Mouse (Mus musculus) lung, postnatal 0 days (tissue): ENCODE results near the gene Pou2f2.

Experiments
- CTCF ChIP-seq: IDR thresholded peaks from 2 replicates; pipeline ENCODE4 v1.5.1; 2016; ENCODE audit warnings: antibody characterized with exemption, mild to moderate bottlenecking
- EP300 ChIP-seq: IDR thresholded peaks from 2 replicates; pipeline ENCODE4 v1.6.1; 2016; ENCODE audit warnings: antibody characterized with exemption, mild to moderate bottlenecking, control low read depth

DNA sequence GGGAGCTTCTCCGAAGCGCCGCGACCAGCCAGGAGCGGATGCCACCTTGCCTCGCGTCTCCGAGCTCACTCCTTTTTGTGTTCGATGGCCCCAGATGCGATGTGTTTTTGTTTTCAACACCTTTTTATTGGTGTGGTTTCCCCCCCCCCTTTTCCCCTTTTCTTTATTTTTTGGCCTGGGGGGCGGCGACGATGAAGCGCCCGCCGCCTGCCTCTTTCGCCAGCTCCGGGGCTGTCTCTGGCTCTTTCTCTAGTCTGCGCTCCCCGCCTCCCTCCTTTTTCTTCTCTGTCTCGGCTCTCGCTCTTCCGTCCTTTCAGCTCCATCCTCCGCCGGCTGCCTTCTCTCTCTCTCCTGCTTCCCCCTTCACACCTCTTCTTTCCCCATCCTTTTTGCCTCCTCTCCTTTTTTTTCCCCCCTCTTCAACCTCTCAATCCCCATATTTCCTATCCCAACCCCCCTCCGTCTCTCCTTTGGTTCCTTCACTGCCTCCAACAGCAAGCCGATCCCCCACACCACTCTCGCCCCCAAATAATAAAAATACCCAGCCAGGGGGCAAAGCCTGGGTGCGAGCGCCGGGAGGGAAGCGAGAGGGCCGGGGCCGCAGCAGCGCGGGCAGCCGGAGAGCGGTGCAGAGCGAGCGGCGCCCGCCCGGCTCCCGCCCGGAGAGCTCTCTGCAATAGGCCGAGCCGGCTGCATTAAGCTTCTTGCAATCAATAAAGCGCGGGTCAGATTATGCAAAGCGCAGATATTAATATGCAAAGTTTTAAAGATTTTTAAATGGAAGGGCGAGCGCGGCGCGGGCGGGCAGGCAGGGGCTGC, 530 bp downstream of the Pou2f2 start:
- TF ChIP-seq EP300 (no peak), CTCF (no peak)
